Mouse (Mus musculus): ENCODE data around the gene Tph1.

- no peak for TF ChIP-seq TAL1 (conservative IDR thresholded peaks at IDR 0.05; ENCODE audit: low read depth, low read length)
- no peak for TF ChIP-seq CTCF (IDR thresholded peaks at IDR 0.05; ENCODE audit: low read depth, low read length)
These were observed 69.3 kb downstream of the Tph1 start for GRCm38 (mm10) chr7:46603051-46603450.

Data from G1E (cell line).